Mouse (Mus musculus): ENCODE data around the gene 0610037L13Rik.

The 0610037L13Rik gene

GRCm38 (mm10) chr4:107889731-107890432 is at the start of gene 0610037L13Rik:
Gene 0610037L13Rik, plus strand, starts transcription at chr4:107889813.
- DNase-seq, result peak; percentile 91

- no peak for DNase-seq
Measured at GRCm38 (mm10) chr4:107843687-107844086, 45.9 kb upstream of the 0610037L13Rik start.

- peak; percentile 87 to 90 for DNase-seq
Measured at GRCm38 (mm10) chr4:107844971-107845370, 44.6 kb upstream of the 0610037L13Rik start.

GRCm38 (mm10) chr4:107846795-107847194 is 42.8 kb upstream of the 0610037L13Rik start:
- DNase-seq, result no peak

DNA sequence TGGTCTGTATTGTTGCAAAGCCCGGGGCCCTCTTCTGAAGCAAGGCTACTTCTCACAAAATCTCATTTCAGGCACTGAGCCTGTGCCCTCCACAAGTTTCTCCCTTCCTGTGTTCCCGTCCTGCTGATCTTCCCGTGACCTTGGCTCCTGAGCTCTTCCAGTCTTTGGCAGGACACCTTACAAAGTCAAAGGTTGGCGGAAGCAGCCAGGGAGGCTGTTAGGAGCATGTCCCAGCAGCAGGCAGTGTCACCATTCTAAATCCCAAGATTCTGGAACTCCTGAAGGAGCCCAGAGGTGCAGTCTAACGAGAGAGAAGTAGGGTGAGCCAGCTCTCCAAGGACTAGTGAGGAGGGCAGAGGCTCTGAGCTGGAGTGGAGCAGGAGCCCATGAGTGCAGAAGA is 41.1 kb upstream of the 0610037L13Rik start:
- DNase-seq, result no peak

DNA sequence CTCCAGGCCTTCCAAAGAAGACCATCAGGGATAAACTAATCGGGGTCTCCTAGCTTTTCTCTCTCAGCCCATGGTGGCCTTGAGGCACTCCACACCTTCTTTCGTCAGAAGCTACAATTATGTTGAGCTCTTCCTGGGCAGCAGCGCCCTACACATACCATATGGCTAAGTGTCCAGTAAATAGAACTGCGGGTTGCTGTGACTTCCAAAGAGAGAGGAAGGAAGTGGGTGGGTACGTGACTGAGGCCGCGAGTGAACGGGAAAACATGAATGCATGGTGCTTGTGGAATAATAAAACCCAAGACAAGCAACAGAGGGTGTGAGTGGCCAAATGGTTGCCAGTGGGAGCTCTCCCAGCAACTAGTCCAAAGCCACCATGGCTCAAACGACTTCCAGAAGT is 40.0 kb upstream of the 0610037L13Rik start:
- no peak for DNase-seq

- no peak for DNase-seq
Measured at GRCm38 (mm10) chr4:107850091-107850490, 39.5 kb upstream of the 0610037L13Rik start.

DNA sequence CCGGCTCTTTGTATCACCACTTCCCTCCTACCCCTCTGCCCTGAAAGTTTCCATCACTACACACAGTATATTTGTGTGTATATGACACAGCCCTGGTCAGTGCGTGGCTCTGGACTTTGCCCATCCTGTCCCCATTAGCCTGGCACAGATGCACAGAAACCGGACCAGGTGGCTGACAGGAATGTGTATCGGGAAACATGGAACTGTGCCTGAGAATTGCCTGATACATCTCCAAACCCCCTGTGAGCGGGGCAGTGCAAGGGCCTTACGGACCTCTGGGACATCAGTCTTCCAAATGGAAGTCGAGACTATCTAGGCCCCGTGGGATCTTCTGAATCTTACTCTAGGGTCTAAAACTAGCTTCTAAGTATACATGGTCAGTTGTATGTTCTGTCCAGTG is 36.3 kb upstream of the 0610037L13Rik start:
- DNase-seq, result no peak

- DNase-seq, result no peak
Measured at GRCm38 (mm10) chr4:107853836-107854235, 35.8 kb upstream of the 0610037L13Rik start.

GRCm38 (mm10) chr4:107856958-107857686 is 32.5 kb upstream of the 0610037L13Rik start:
- DNase-seq, result no peak

GRCm38 (mm10) chr4:107858995-107859394 is 30.6 kb upstream of the 0610037L13Rik start:
- no peak for DNase-seq

DNA sequence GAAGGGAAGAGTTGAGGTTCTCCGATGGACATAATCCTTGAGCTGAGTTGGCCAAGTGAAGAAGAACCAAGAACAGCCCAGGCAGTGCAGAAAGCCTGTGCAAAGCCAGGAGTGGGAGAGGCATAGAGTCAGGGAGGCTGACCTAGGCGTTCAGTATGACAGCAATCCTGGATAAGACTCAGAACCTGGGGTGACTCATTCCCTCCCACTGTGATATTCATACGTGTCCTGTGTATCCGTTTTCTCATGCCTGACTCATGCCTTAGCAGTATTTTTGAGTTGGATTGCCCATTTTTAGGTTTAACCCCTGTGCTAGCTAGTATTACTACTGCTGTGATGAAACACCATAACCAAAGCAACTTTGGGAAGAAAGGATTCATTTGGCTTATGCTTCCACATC is 24.7 kb upstream of the 0610037L13Rik start:
- DNase-seq, result no peak

DNA sequence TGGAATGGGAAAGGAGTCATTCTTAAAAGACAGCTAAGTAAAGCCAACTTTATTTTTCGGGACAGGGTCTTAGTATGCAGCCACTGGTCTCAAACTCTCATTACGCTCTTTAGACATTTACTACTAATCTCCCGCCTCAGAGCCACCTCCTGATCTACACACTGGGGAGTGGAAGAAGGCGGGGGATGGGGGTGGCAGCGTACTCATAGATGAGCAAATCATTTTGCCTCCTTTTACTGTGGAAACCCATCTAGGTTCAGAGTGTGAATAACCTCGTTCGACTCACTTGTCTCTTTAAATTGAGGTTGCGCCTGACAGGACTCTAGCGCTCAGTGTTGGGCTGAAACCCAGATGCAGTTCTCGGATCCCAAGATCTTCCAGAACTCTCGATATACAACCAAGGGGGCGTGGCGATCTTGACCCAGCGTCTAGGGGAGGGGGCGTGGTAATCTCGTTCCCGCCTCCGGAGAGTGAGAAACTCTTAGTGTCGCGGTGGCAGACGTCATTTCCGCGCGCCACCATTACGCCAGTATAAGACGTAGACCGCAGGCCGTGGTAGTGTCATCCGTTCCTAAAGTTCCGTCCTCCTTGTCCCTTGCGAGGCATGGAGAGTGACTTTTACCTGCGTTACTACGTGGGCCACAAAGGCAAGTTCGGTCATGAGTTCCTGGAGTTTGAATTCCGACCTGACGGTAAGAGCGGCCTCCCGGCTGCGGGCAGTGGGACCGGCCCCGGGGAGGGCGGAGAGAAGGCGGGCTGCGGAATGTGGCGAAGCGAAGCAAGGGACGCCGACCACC is 10.2 kb upstream of the 0610037L13Rik start, which contains the start of gene Magoh:
Gene Magoh, plus strand, starts transcription at position 502 of the 797 bp plus-strand sequence.
- DNase-seq, result peak; percentile 96

GRCm38 (mm10) chr4:107881631-107882030 is 8.0 kb upstream of the 0610037L13Rik start:
- DNase-seq, result no peak

DNA sequence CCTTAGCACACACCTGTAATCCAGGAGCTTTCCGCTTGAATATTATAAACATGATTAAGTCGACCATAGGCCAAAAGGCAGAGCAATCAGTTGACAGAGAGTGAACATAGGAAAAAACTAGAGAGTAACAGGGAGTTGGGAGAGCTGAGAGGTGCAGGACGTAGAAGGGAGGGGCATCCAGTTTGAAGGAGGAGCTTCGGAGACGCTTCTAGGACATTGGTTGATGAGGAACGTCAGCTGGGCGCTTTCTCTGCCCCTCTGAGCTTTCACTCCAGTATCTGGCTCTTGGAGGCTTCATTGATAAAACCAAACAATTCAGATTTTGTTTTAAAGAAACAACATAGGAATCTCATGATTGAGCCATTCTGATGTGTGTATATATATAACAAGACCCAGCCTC is 3.2 kb upstream of the 0610037L13Rik start:
- DNase-seq, result no peak

GRCm38 (mm10) chr4:107889385-107889730 is 255 bp upstream of the 0610037L13Rik start:
- no peak for DNase-seq

DNA sequence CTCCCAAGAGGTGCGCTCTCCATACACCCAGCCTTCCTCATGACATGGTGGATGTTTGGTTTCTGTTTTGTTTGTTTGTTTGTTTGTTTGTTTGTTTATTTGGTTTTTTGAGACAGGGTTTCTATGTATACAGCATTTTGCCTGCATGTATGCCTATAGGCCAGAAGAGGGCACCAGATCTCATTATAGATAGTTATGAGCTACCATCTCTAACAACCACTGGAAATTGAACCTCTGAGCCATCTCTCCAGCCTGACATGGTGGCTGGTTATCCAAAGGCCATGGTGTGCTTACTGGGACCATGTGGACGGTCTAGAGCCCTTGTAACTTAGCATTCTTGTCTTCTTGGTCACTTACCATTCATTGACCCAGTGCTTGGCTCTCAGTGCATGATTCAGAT is 3.0 kb downstream of the 0610037L13Rik start:
- DNase-seq, result peak; percentile 24 to 25

GRCm38 (mm10) chr4:107899211-107899927 is 9.8 kb downstream of the 0610037L13Rik start:
- DNase-seq, result no peak

GRCm38 (mm10) chr4:107900206-107900605 is 10.6 kb downstream of the 0610037L13Rik start:
- no peak for DNase-seq

DNA sequence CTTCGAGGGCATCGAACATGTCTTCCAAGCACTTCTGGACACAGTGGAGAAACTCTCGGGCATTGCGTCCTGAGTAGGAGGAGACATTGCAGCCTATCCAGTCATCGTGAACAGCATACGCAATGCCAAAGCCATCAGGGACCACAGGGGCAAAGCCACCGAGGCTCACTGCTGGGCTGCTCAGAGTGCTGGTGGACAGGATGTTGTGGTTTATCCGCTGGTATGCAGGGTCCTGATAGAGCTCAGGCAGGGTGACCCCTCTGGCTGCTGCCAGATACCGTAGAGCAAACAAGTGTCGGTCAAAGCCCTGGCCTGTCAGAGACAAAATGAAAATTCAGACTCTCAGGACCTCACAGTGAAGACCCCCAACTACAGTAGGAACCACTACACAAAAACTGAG is 14.6 kb downstream of the 0610037L13Rik start:
- no peak for DNase-seq

DNA sequence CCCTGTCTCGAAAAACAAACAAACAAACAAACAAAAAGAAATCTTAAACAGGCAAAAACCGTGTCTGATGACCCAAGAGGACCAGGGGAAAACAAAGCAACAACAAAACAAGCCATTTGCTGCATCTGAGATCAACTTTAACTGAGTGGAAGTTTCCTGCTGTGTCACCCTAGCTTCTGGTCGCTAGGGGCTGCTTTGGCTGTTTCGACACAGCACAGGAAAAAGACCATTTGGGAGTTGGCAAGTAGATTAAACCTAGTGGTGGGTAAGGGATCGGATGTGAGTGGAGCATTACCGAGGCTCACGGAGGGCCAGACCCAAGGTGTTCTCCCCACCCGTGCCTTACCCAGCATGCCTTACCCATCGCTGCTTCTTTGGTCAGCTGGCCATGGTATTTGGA is 16.9 kb downstream of the 0610037L13Rik start:
- no peak for DNase-seq

DNA sequence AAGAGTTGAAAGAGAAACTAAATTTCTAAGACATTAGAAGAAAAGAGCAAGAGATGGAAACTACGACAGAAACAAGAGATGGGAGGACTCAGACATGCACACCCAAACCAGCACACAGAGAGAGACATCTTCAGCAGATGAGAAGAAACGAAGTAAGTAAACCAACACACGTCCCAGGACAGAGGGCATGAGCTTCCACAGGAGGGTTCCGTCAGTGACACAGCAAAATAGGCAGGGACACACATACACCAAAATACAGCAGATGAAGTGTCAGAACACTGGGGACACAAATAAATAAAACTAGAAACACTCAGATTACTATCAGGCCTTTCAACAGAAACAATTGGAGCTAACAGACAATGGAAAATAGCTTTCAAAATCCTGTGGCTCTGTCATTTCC is 20.4 kb downstream of the 0610037L13Rik start:
- no peak for DNase-seq

DNA sequence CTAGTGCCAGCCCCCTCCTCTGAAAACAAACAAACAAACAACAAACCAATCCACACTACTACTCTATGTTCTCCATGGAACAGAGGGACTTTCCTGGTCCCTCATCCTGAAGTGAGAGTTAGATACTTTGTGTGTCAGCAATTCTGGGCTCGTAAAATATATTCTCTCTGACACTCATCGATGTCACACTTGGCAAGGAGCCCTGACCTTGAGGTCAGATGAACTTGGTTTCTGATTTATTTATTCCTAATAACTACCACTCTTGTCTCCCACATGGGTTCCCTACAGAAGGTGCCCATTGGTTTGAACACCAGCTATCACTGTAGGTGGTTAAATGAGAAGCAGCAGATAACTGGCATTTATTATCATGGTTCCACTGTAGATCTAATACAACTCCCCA is 30.7 kb downstream of the 0610037L13Rik start:
- no peak for DNase-seq
